ENCODE assay signal across 8 mouse cellular contexts in the genomic region with DNA sequence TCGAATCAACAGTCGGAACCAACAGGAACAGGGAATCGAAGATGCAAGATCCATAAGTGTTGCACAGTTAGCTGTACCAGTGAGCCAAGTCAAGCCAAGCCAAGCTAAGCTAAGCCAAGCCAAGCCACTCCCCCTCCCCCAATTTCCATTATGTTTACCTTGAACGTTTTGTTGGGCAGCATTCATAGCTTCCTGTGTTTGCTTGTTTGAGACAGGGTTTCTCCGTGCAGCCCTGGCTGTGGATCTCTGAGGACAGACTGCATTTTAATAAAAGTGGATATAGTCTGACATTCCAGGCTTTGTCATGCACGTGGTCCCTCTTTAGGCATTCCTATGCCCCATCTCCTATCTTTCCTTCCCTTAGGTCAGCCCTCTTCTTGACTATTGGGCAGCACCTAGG. TPM values are rescaled to one million over a fixed set of nuclear protein-coding genes. Genes with fewer than 3 reads are reported as not detected.
A peak's percentile ranks its signal among the peaks of the same experiment; 100 is the strongest.
DNase-seq lines count a peak whose midpoint lies in the region; ATAC-seq and TF ChIP-seq lines count a peak whose summit lies in the region.

No protein-coding gene starts in this region.

- H3K4me2 ChIP-seq in liver, embryonic 12.5 days = peak overlapping the region; percentile 85

- no peak for TF ChIP-seq CTCF in gastrocnemius, adult 2 months (IDR thresholded peaks at IDR 0.05)

- H3K36me3 ChIP-seq in liver, embryonic 12.5 days = peaks cover 25% of the 10 kb centered on the region

- H3K27me3 ChIP-seq in liver, embryonic 12.5 days (replicated peaks) = no peaks in the 10 kb centered on the region

- peak overlapping the region; percentile 80 for H3K9ac ChIP-seq in liver, embryonic 12.5 days

- 47% methylated on average over 6 of the region's 6 CpGs for WGBS in liver, embryonic 12.5 days (ENCODE audit: insufficient replicate concordance)

- peak; percentile 44 for ATAC-seq in erythroblast, adult 5-6 weeks (replicated peaks; ENCODE audit: low FRiP score, poor library complexity, severe bottlenecking)
- ATAC-seq in liver, embryonic 12.5 days = 0 out of 2 replicates have a peak, but pooled peaks have one; percentile 0

- peaks cover 28% of the 10 kb centered on the region for H3K4me1 ChIP-seq in liver, embryonic 12.5 days

- DNase-seq in gastrocnemius, adult 2 months = no peak
- DNase-seq in gastrocnemius, adult 8-10 months (ENCODE audit: low spot score in 2 of 2) = no peak
- peak; percentile 44 for DNase-seq in CD4-positive helper T cell, adult 2 months (ENCODE audit: low read depth, low spot score)
- DNase-seq in left cerebral cortex, postnatal 25 days (ENCODE audit: low spot score in 2 of 2) = no peak
- DNase-seq in gastrocnemius, postnatal 36 days = no peak
- DNase-seq in cerebellum, adult 8-10 months = no peak

- peak overlapping the region; percentile 75 for H3K4me3 ChIP-seq in gastrocnemius, adult 2 months
- peak overlapping the region; percentile 78 for H3K4me3 ChIP-seq in liver, embryonic 12.5 days

- peak overlapping the region; percentile 92 for H3K27ac ChIP-seq in gastrocnemius, adult 2 months
- peak overlapping the region; percentile 87 for H3K27ac ChIP-seq in liver, embryonic 12.5 days

- intact Hi-C loops in gastrocnemius, adult 2 months (cut with DNase I) = loop anchor here (2.0 to 5.0 kb wide), 2 partner anchors 21 to 78 kb away; partner anchors contain the start of genes Cebpz, Gpatch11, Heatr5b and Ndufaf7
- intact Hi-C loops in left cerebral cortex, postnatal 25 days (cut with DNase I) = loop anchor here (1.0 kb wide), 1 partner anchor 80 kb away; the partner anchor contains the start of genes Gpatch11 and Heatr5b
- intact Hi-C loops in gastrocnemius, postnatal 36 days (cut with DNase I) = no loop called here

- H3K9me3 ChIP-seq in liver, embryonic 12.5 days (replicated peaks) = no peaks in the 10 kb centered on the region

RNA-seq across cellular contexts. Expression of gene Cebpzos, which starts 0.5 kb away (rescaled TPM):
- total RNA-seq in gastrocnemius, adult 2 months (2021) = 10 to 100 TPM; 36.5 to 48.7 TPM
- 10 to 100 TPM; 34.6 to 42.7 (median 37.3) TPM for total RNA-seq in gastrocnemius, adult 8-10 months (2022)
- total RNA-seq in erythroblast, adult 5-6 weeks (2015; ENCODE audit: low replicate concordance) = 4.4 and 10.0 TPM in 2 replicates
- 14.8 TPM in 2 replicates for total RNA-seq in erythroblast, adult 5-6 weeks (2017; ENCODE audit: low replicate concordance)
- polyA plus RNA-seq in liver, embryonic 12.5 days (2016; fragmentation: Nextera tagmentation; extraction: Ambion mirVana) = 56.2 and 59.7 TPM in 2 replicates
- 10 to 100 TPM; 29.6 to 32.8 TPM for total RNA-seq in left cerebral cortex, postnatal 25 days (2021)
- total RNA-seq in gastrocnemius, postnatal 36 days (2021) = 10 to 100 TPM; 33.4 to 48.2 TPM

RNA-seq across cellular contexts. Expression of gene Sult6b1, which starts 9.0 kb away (rescaled TPM):
- total RNA-seq in gastrocnemius, adult 2 months (2021) = not detected
- not detected for total RNA-seq in gastrocnemius, adult 8-10 months (2022)
- not detected in 2 replicates for total RNA-seq in erythroblast, adult 5-6 weeks (2015; ENCODE audit: low replicate concordance)
- 0.70 TPM in 1 of 2 replicates, not detected in the other for total RNA-seq in erythroblast, adult 5-6 weeks (2017; ENCODE audit: low replicate concordance)
- polyA plus RNA-seq in liver, embryonic 12.5 days (2016; fragmentation: Nextera tagmentation; extraction: Ambion mirVana) = 0.12 TPM in 1 of 2 replicates, not detected in the other
- not detected for total RNA-seq in left cerebral cortex, postnatal 25 days (2021)
- not detected for total RNA-seq in gastrocnemius, postnatal 36 days (2021)

RNA-seq across cellular contexts. Expression of gene Cebpz, which starts 21.1 kb away (rescaled TPM):
- total RNA-seq in gastrocnemius, adult 2 months (2021) = 10 to 100 TPM; 26.2 to 27.5 TPM
- total RNA-seq in gastrocnemius, adult 8-10 months (2022) = 10 to 100 TPM; 22.7 to 28.6 (median 24.2) TPM
- 12.9 and 15.0 TPM in 2 replicates for total RNA-seq in erythroblast, adult 5-6 weeks (2015; ENCODE audit: low replicate concordance)
- 19.2 and 29.8 TPM in 2 replicates for total RNA-seq in erythroblast, adult 5-6 weeks (2017; ENCODE audit: low replicate concordance)
- polyA plus RNA-seq in liver, embryonic 12.5 days (2016; fragmentation: Nextera tagmentation; extraction: Ambion mirVana) = 51.3 and 53.5 TPM in 2 replicates
- total RNA-seq in left cerebral cortex, postnatal 25 days (2021) = 10 to 100 TPM; 30.1 to 31.9 TPM
- 10 to 100 TPM; 17.8 to 24.8 TPM for total RNA-seq in gastrocnemius, postnatal 36 days (2021)

RNA-seq across cellular contexts. Expression of gene Ndufaf7, which starts 21.2 kb away (rescaled TPM):
- 10 to 100 TPM; 22.0 to 31.8 TPM for total RNA-seq in gastrocnemius, adult 2 months (2021)
- 10 to 100 TPM; 25.6 to 32.1 (median 28.7) TPM for total RNA-seq in gastrocnemius, adult 8-10 months (2022)
- total RNA-seq in erythroblast, adult 5-6 weeks (2015; ENCODE audit: low replicate concordance) = 5.0 and 23.0 TPM in 2 replicates
- 8.4 and 8.7 TPM in 2 replicates for total RNA-seq in erythroblast, adult 5-6 weeks (2017; ENCODE audit: low replicate concordance)
- 38.7 and 41.8 TPM in 2 replicates for polyA plus RNA-seq in liver, embryonic 12.5 days (2016; fragmentation: Nextera tagmentation; extraction: Ambion mirVana)
- 10 to 100 TPM; 51.0 to 64.2 TPM for total RNA-seq in left cerebral cortex, postnatal 25 days (2021)
- total RNA-seq in gastrocnemius, postnatal 36 days (2021) = 10 to 100 TPM; 24.0 to 27.6 TPM

RNA-seq across cellular contexts. Expression of gene Eif2ak2, which starts 33.4 kb away (rescaled TPM):
- total RNA-seq in gastrocnemius, adult 2 months (2021) = 1 to 10 TPM; 3.6 to 4.0 TPM
- 1 to 10 TPM; 2.7 to 3.8 (median 3.3) TPM for total RNA-seq in gastrocnemius, adult 8-10 months (2022)
- total RNA-seq in erythroblast, adult 5-6 weeks (2015; ENCODE audit: low replicate concordance) = 13.4 and 23.0 TPM in 2 replicates
- 50.1 and 55.8 TPM in 2 replicates for total RNA-seq in erythroblast, adult 5-6 weeks (2017; ENCODE audit: low replicate concordance)
- 10.3 and 12.0 TPM in 2 replicates for polyA plus RNA-seq in liver, embryonic 12.5 days (2016; fragmentation: Nextera tagmentation; extraction: Ambion mirVana)
- total RNA-seq in left cerebral cortex, postnatal 25 days (2021) = 1 to 10 TPM; 3.5 to 4.5 TPM
- total RNA-seq in gastrocnemius, postnatal 36 days (2021) = 1 to 10 TPM; 3.4 to 3.6 TPM
